Mouse (Mus musculus): ENCODE data around the gene 6030445D17Rik. TPM values are rescaled to one million over a fixed set of nuclear protein-coding genes. Genes with fewer than 3 reads are reported as not detected.

6030445D17Rik gene
- polyA plus RNA-seq, 1 experiment from 2014 or later = 0.57 TPM

DNA sequence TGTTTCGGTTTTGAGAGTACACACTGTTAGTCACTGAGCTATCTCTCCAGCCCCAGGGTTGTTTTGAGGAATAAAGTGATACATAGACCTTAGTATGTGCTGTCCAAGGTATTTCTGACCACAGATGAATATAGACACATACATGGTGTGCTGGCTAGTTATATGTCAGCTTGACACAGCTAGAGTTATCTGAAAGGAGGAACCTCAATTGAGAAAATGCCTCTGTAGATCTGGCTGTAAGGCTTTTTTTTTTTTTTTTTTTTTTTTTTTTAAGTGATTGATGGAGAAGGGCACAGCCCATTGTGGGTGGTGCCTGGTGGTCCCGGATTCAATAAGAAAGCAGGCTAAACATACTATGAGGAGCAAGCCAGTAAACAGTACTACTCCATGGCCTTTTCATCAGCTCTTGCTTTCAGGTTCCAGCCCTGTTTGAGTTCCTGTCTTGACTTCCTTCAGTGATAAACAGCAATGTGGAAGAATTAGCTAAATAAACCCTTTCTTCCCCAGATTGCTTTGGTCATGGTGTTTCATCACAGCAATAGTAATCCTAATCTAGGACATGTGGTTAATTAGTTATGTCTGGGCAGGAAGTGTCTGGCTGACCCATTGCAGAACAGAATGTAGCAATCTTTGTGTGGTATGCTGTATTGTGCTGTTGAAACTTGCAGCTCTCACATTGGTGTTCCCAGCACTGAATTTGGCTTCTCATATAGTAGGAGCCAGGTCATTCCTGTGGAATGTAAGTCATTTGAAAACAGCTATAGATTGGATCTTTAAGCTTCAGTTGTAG, 43.6 kb downstream of the 6030445D17Rik start:
- H3K36me3 ChIP-seq = no peaks in the 10 kb centered on the region
- 41% methylated on average over 2 of the region's 2 CpGs for WGBS
- H3K27ac ChIP-seq = no peak overlapping the region
- H3K4me1 ChIP-seq = 0 out of 2 replicates have a peak, but pooled peaks cover 5% of the 10 kb centered on the region
- ATAC-seq (replicated peaks; ENCODE audit: low FRiP score) = no peak
- H3K4me3 ChIP-seq (replicated peaks) = no peak overlapping the region
- H3K9me3 ChIP-seq (replicated peaks) = no peaks in the 10 kb centered on the region
- H3K9ac ChIP-seq = no peak overlapping the region
- H3K4me2 ChIP-seq = no peak overlapping the region
- H3K27me3 ChIP-seq = no peaks in the 10 kb centered on the region

- Histone ChIP-seq H3K9ac (no peak overlapping the region), H3K4me2 (no peak overlapping the region), H3K4me1 (peaks cover 26% of the 10 kb centered on the region), H3K9me3 (replicated peaks) (no peaks in the 10 kb centered on the region), H3K36me3 (no peaks in the 10 kb centered on the region), H3K4me3 (replicated peaks) (no peak overlapping the region), H3K27ac (no peak overlapping the region), H3K27me3 (no peaks in the 10 kb centered on the region)
- no peak for ATAC-seq (replicated peaks; ENCODE audit: low FRiP score)
- 73% methylated on average over 1 of the region's 1 CpGs for WGBS
Observed at GRCm38 (mm10) chr4:136509857-136510256, 47.8 kb downstream of the 6030445D17Rik start.

GRCm38 (mm10) chr4:136511708-136512107, 49.7 kb downstream of the 6030445D17Rik start:
- Histone ChIP-seq H3K36me3 (no peaks in the 10 kb centered on the region), H3K9ac (no peak overlapping the region), H3K9me3 (replicated peaks) (no peaks in the 10 kb centered on the region), H3K4me3 (replicated peaks) (no peak overlapping the region), H3K4me2 (no peak overlapping the region), H3K4me1 (peaks cover 25% of the 10 kb centered on the region), H3K27me3 (no peaks in the 10 kb centered on the region), H3K27ac (no peak overlapping the region)
- no peak for ATAC-seq (replicated peaks; ENCODE audit: low FRiP score)
- 47% methylated on average over 4 of the region's 4 CpGs for WGBS

DNA sequence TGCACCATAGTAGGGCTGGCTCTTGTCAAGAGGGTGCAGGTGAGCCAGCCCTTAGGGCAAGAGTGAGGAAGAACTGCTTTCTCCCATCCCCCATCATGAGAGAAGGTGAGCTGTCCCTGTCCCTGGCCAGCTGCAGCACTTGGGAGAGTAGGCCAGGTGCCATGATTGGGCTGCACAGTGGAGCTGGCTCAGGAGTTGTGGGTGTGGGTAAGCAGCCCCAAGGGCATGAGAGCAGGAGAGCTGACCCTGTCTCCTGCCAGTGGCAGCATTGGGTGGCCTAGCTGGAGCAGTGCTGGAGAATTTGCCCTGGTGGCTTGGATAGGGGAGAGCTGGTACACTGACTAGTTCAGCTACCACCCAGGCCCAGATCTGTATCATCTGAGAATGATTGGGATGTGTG, 50.9 kb downstream of the 6030445D17Rik start:
- Histone ChIP-seq H3K36me3 (no peaks in the 10 kb centered on the region), H3K4me1 (peaks cover 25% of the 10 kb centered on the region), H3K4me2 (no peak overlapping the region), H3K9me3 (replicated peaks) (no peaks in the 10 kb centered on the region), H3K27ac (no peak overlapping the region), H3K9ac (no peak overlapping the region), H3K27me3 (no peaks in the 10 kb centered on the region), H3K4me3 (replicated peaks) (no peak overlapping the region)
- no peak for ATAC-seq (replicated peaks; ENCODE audit: low FRiP score)

Other genes starting within 250 kb of the 6030445D17Rik start
- gene Tcea3, start 214.5 kb upstream of the 6030445D17Rik start, polyA plus RNA-seq (2015; fragmentation: Nextera tagmentation; extraction: Ambion mirVana) = 10.9 and 12.5 TPM in 2 replicates
- 22.8 TPM in 2 replicates for gene Zfp46, start 177.6 kb upstream of the 6030445D17Rik start, polyA plus RNA-seq (2015; fragmentation: Nextera tagmentation; extraction: Ambion mirVana)
- 183 and 188 TPM in 2 replicates for gene Hnrnpr, start 151.3 kb upstream of the 6030445D17Rik start, polyA plus RNA-seq (2015; fragmentation: Nextera tagmentation; extraction: Ambion mirVana)
- gene Htr1d, start 38.7 kb upstream of the 6030445D17Rik start, polyA plus RNA-seq (2015; fragmentation: Nextera tagmentation; extraction: Ambion mirVana) = 0.21 and 0.44 TPM in 2 replicates
- gene Luzp1, start 7.5 kb downstream of the 6030445D17Rik start, polyA plus RNA-seq (2015; fragmentation: Nextera tagmentation; extraction: Ambion mirVana) = 134 and 146 TPM in 2 replicates
- 39.9 and 43.7 TPM in 2 replicates for gene Kdm1a, start 140.5 kb downstream of the 6030445D17Rik start, polyA plus RNA-seq (2015; fragmentation: Nextera tagmentation; extraction: Ambion mirVana)
- gene Tex46, start 148.2 kb downstream of the 6030445D17Rik start, polyA plus RNA-seq (2015; fragmentation: Nextera tagmentation; extraction: Ambion mirVana) = not detected in 2 replicates
- not detected in 2 replicates for gene Lactbl1, start 160.4 kb downstream of the 6030445D17Rik start, polyA plus RNA-seq (2015; fragmentation: Nextera tagmentation; extraction: Ambion mirVana)